Comparison of ENCODE assay signal across 12 mouse cellular contexts in the genomic region with DNA sequence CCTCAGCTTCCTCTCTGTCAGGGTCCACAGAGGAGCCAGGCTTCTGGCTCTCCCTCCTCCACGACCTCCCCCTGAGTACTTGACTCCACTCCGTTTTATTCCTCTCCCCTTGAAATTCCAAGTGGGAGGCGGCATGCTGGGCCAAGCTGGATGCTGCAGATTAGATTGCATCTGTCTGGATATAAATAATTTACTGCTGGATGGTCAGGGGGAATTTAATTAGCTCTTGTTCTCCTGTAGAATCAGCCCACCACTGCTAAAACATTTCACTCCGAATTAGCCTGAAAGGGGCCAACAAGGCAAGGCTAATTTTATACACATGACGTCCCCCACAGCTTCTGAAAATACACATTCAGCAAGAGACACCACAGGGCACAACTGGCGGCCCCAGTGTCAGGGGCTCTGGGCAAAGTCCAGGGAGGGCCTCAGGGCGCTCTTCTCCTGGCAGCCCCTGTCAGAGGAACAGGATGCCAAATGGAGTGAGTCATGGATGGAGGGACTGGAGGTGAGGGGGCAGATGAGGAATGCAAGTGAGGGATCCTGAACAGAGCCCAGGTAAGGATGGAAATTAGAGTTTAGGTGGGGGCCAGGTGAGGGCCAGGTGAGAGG. TPM values are rescaled to one million over a fixed set of nuclear protein-coding genes. Genes with fewer than 3 reads are reported as not detected.
A peak's percentile ranks its signal among the peaks of the same experiment; 100 is the strongest.
DNase-seq lines count a peak whose midpoint lies in the region; ATAC-seq lines count a peak whose summit lies in the region.
"Had no signal": no experiment of that assay in that cellular context is flagged by ENCODE, and none has a peak within 500 bp of the region (broad histone marks: within the 10 kb centered on the region; RNA-seq: fewer than 3 reads in every experiment).

No protein-coding gene starts in this region.

- no peaks in the 10 kb centered on the region for H3K36me3 ChIP-seq in forebrain, embryonic 12.5 days (replicated peaks)
- H3K36me3 ChIP-seq in forebrain, embryonic 11.5 days (ENCODE audit: control insufficient read depth, insufficient read depth, low read length) = no peaks in the 10 kb centered on the region
- H3K36me3 ChIP-seq in forebrain, embryonic 15.5 days = no peaks in the 10 kb centered on the region
- no peaks in the 10 kb centered on the region for H3K36me3 ChIP-seq in midbrain, embryonic 11.5 days (ENCODE audit: control insufficient read depth, insufficient read depth, low read length)
- H3K36me3 ChIP-seq in heart, embryonic 10.5 days = no peaks in the 10 kb centered on the region

- no peaks in the 10 kb centered on the region; the same call in 1 of the 2 replicates for H3K27me3 ChIP-seq in forebrain, embryonic 12.5 days
- no peaks in the 10 kb centered on the region for H3K27me3 ChIP-seq in forebrain, embryonic 11.5 days (ENCODE audit: control insufficient read depth, insufficient read depth, low read length)
- no peaks in the 10 kb centered on the region for H3K27me3 ChIP-seq in forebrain, embryonic 15.5 days
- H3K27me3 ChIP-seq in midbrain, embryonic 11.5 days (ENCODE audit: control insufficient read depth, insufficient read depth, low read length) = no peaks in the 10 kb centered on the region
- H3K27me3 ChIP-seq in heart, embryonic 10.5 days (ENCODE audit: insufficient read depth, poor library complexity, severe bottlenecking) = peaks cover 19% of the 10 kb centered on the region

- H3K4me1 ChIP-seq in forebrain, embryonic 12.5 days = peaks cover 31% of the 10 kb centered on the region
- H3K4me1 ChIP-seq in forebrain, embryonic 11.5 days (replicated peaks; ENCODE audit: control insufficient read depth, insufficient read depth, low read length) = peaks cover 8% of the 10 kb centered on the region
- peaks cover 24% of the 10 kb centered on the region for H3K4me1 ChIP-seq in forebrain, embryonic 15.5 days
- peaks cover 21% of the 10 kb centered on the region for H3K4me1 ChIP-seq in midbrain, embryonic 11.5 days (ENCODE audit: control insufficient read depth, insufficient read depth, low read length)
- peaks cover 12% of the 10 kb centered on the region for H3K4me1 ChIP-seq in heart, embryonic 10.5 days

- H3K27ac ChIP-seq in forebrain, embryonic 12.5 days = peak overlapping the region; percentile 47
- H3K27ac ChIP-seq in forebrain, embryonic 11.5 days (ENCODE audit: low read depth, low read length) = no peak overlapping the region
- 0 out of 2 replicates have a peak overlapping the region, but pooled peaks have one; percentile 11 for H3K27ac ChIP-seq in forebrain, embryonic 15.5 days (replicated peaks)
- 0 out of 2 replicates have a peak overlapping the region, but pooled peaks have one; percentile 30 for H3K27ac ChIP-seq in midbrain, embryonic 11.5 days (ENCODE audit: low read depth, low read length)
- H3K27ac ChIP-seq in heart, embryonic 10.5 days = no peak overlapping the region

- no peak overlapping the region for H3K9ac ChIP-seq in forebrain, embryonic 12.5 days
- no peak overlapping the region for H3K9ac ChIP-seq in forebrain, embryonic 11.5 days (ENCODE audit: low read length)
- H3K9ac ChIP-seq in forebrain, embryonic 15.5 days (replicated peaks) = no peak overlapping the region
- H3K9ac ChIP-seq in midbrain, embryonic 11.5 days (ENCODE audit: low read length) = no peak overlapping the region
- H3K9ac ChIP-seq: liver, postnatal 0 days had no signal

- H3K9me3 ChIP-seq in forebrain, embryonic 12.5 days = no peaks in the 10 kb centered on the region
- H3K9me3 ChIP-seq in forebrain, embryonic 11.5 days (ENCODE audit: control insufficient read depth, low read length) = no peaks in the 10 kb centered on the region
- no peaks in the 10 kb centered on the region for H3K9me3 ChIP-seq in forebrain, embryonic 15.5 days
- no peaks in the 10 kb centered on the region for H3K9me3 ChIP-seq in midbrain, embryonic 11.5 days (ENCODE audit: control insufficient read depth, low read length)
- H3K9me3 ChIP-seq in heart, embryonic 10.5 days = no peaks in the 10 kb centered on the region

- ATAC-seq in forebrain, embryonic 12.5 days (ENCODE audit: low FRiP score) = no peak
- no peak for ATAC-seq in forebrain, embryonic 11.5 days (replicated peaks; ENCODE audit: low FRiP score)
- ATAC-seq in forebrain, embryonic 15.5 days (replicated peaks) = 0 out of 2 replicates have a peak, but pooled peaks have one; percentile 23
- ATAC-seq in midbrain, embryonic 11.5 days (ENCODE audit: low FRiP score) = 0 out of 2 replicates have a peak, but pooled peaks have one; percentile 35
- ATAC-seq: liver, postnatal 0 days had no signal

- WGBS in forebrain, embryonic 12.5 days = 13% methylated on average over 7 of the region's 7 CpGs
- WGBS in forebrain, embryonic 11.5 days = 17% methylated on average over 7 of the region's 7 CpGs
- 12% methylated on average over 7 of the region's 7 CpGs for whole genome bisulfite sequencing in forebrain, embryonic 15.5 days
- 32% methylated on average over 7 of the region's 7 CpGs for WGBS in midbrain, embryonic 11.5 days
- WGBS in heart, embryonic 10.5 days = 38% methylated on average over 7 of the region's 7 CpGs

- no peak overlapping the region for H3K4me2 ChIP-seq in forebrain, embryonic 12.5 days
- H3K4me2 ChIP-seq in forebrain, embryonic 11.5 days (ENCODE audit: low read depth, low read length, severe bottlenecking) = no peak overlapping the region
- no peak overlapping the region for H3K4me2 ChIP-seq in forebrain, embryonic 15.5 days (replicated peaks)
- no peak overlapping the region for H3K4me2 ChIP-seq in midbrain, embryonic 11.5 days

- DNase-seq in forebrain, embryonic 11.5 days (ENCODE audit: low spot score) = no peak
- DNase-seq in Muller cell, postnatal 12 days (ENCODE audit: inconsistent ontology term) = peak; percentile 52
- peak; percentile 85 for DNase-seq in midbrain, embryonic 11.5 days (ENCODE audit: low spot score, missing footprints)
- no peak for DNase-seq in adrenal gland, postnatal 25 days
- DNase-seq in urinary bladder, adult 2 months (ENCODE audit: low spot score) = no peak
- no peak for DNase-seq in heart, embryonic 10.5 days (ENCODE audit: low spot score)
- DNase-seq: adrenal gland, adult 8-10 months; gastrocnemius, postnatal 10 days; liver, postnatal 0 days had no signal

- no peak overlapping the region for H3K4me3 ChIP-seq in forebrain, embryonic 12.5 days (replicated peaks)
- no peak overlapping the region for H3K4me3 ChIP-seq in forebrain, embryonic 11.5 days (ENCODE audit: low read depth, low read length)
- no peak overlapping the region for H3K4me3 ChIP-seq in forebrain, embryonic 15.5 days
- H3K4me3 ChIP-seq in midbrain, embryonic 11.5 days (ENCODE audit: low read depth, low read length) = no peak overlapping the region
- H3K4me3 ChIP-seq in heart, embryonic 10.5 days = no peak overlapping the region

RNA-seq across cellular contexts. Expression of a gene that starts 36.8 kb away (rescaled TPM):
- polyA plus RNA-seq in forebrain, embryonic 12.5 days (2016; fragmentation: Nextera tagmentation; extraction: Ambion mirVana) = 17.0 and 19.6 TPM in 2 replicates
- 6.9 and 8.8 TPM in 2 replicates for polyA plus RNA-seq in forebrain, embryonic 11.5 days (2014; fragmentation: Nextera tagmentation; extraction: Ambion mirVana)
- 51.1 and 57.2 TPM in 2 replicates for polyA plus RNA-seq in forebrain, embryonic 15.5 days (2015; fragmentation: Nextera tagmentation; extraction: Ambion mirVana)
- polyA plus RNA-seq in midbrain, embryonic 11.5 days (2014; fragmentation: Nextera tagmentation; extraction: Ambion mirVana) = 7.1 and 8.2 TPM in 2 replicates
- total RNA-seq in adrenal gland, postnatal 25 days (2021) = 6.2 and 7.2 TPM in 2 replicates
- 23.3 and 61.3 TPM in 2 replicates for polyA plus RNA-seq in urinary bladder, adult 2 months (2012; rRNA removed)
- 0.14 and 0.60 TPM in 2 replicates for polyA plus RNA-seq in heart, embryonic 10.5 days (2016; fragmentation: Nextera tagmentation; extraction: Ambion mirVana)
- total RNA-seq: megakaryocyte-erythroid progenitor cell, adult 5-6 weeks had no signal

Comparison
In these comparisons a context has a peak if more than half of its experiments do, and no peak if none do; other contexts are left out.
1. ATAC-seq: peak in forebrain, embryonic 15.5 days (single experiment) and midbrain, embryonic 11.5 days (single experiment); none in forebrain, embryonic 12.5 days (single experiment) and forebrain, embryonic 11.5 days (single experiment).
2. H3K27ac ChIP-seq: peak in forebrain, embryonic 12.5 days (single experiment), forebrain, embryonic 15.5 days (single experiment) and midbrain, embryonic 11.5 days (single experiment); none in forebrain, embryonic 11.5 days (single experiment) and heart, embryonic 10.5 days (single experiment).
3. DNase-seq: peak in Muller cell, postnatal 12 days (single experiment) and midbrain, embryonic 11.5 days (single experiment); none in forebrain, embryonic 11.5 days (single experiment), adrenal gland, postnatal 25 days (single experiment), urinary bladder, adult 2 months (single experiment) and heart, embryonic 10.5 days (single experiment).